Mouse (Mus musculus): ENCODE results near the gene Ralgds. TPM values are rescaled to one million over a fixed set of nuclear protein-coding genes. Genes with fewer than 3 reads are reported as not detected.

Ralgds gene
- polyA plus RNA-seq, 1 experiment: 24.2 TPM

DNA sequence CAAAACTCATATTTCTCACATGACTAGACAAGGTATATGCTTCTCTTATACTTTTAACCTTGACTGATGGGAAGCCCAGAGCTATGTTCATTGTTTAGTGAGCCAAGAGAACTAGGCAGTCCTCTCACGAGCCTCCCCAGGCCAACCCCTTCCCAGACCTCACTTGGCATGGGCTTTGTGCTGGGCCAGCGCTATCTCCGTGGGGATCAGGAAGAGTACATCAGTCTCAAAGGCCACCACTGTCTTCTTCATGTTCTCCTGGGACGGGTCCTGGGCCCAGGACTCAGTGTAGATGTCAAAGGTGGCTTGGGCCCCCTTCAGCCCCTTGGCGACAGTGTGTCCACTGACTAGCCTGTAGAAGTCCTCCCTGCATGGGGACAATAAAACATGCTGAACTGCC lies 44.5 kb downstream of the Ralgds start:
- no peak for TF ChIP-seq TCF12 (IDR thresholded peaks at IDR 0.05; ENCODE audit: insufficient read depth, poor library complexity, severe bottlenecking)
- TF ChIP-seq MAX (IDR thresholded peaks at IDR 0.05; ENCODE audit: low read depth): no peak
- no peak for TF ChIP-seq MYOD1 (IDR thresholded peaks at IDR 0.05; ENCODE audit: control insufficient read depth in 1 of 3, insufficient read length in 2 of 3, low read depth in 2 of 3)
- Histone ChIP-seq H3ac (ENCODE audit: control insufficient read depth, insufficient read length) (no peak overlapping the region), H3K36me3 (ENCODE audit: control insufficient read depth, insufficient read depth) (no peaks in the 10 kb centered on the region), H3K4me3 (no peak overlapping the region), H3K79me2 (ENCODE audit: control insufficient read depth, insufficient read depth) (no peaks in the 10 kb centered on the region), H3K4me2 (ENCODE audit: low read depth) (no peak overlapping the region), H3K27me3 (ENCODE audit: control insufficient read depth, insufficient read depth, insufficient read length) (peaks cover 35% of the 10 kb centered on the region)

DNA sequence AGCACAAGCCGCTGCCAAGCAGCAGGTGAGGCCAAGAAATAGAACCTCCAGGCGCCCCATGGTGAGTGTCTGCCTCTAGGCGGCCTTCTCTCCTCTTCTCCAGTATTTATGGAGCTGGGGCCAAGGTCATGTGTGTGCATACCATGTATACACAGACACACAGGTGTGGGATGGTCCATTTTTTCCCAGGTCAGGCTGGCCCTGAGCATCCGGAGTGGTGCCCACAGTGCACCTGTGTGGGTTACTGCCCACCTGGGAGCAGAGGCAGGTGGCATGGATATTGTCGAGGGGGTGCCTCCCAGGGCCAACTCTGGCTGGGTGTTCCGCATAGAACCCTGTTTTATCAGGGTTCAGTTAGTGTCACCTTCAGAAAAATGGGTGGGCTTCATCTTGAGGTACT lies 50.4 kb downstream of the Ralgds start, which contains the start of gene Cel:
Gene Cel (minus strand): TSS at position 101 of the 400 bp plus-strand sequence.
- H3K79me2 ChIP-seq (ENCODE audit: control insufficient read depth, insufficient read depth): no peaks in the 10 kb centered on the region
- peaks cover 4% of the 10 kb centered on the region for H3K36me3 ChIP-seq (ENCODE audit: control insufficient read depth, insufficient read depth)

DNA sequence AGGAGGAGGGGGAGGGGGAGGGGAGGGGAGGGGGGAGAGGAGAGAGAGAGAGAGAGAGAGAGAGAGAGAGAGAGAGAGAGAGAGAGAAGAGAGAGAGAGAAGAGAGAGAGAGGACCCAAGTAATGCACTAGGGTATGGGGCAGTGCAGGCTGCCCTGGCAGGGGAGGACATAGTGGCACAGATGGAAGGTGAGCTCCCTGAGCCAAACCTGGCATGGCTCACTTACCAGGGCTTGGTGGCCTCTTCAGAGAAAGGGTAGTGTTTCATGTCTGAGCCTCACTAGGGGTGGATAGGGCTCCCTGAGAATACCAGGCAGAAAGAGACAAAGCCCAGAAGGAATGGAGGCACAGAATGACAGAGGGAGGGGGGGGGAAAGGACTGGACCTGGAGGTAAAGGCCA lies 50.9 kb downstream of the Ralgds start:
- Histone ChIP-seq H3K79me2 (ENCODE audit: control insufficient read depth, insufficient read depth) (no peaks in the 10 kb centered on the region), H3K36me3 (ENCODE audit: control insufficient read depth, insufficient read depth) (peaks cover 4% of the 10 kb centered on the region), H3K4me2 (ENCODE audit: low read depth) (no peak overlapping the region), H3K27me3 (ENCODE audit: control insufficient read depth, insufficient read depth, insufficient read length) (peaks cover 22% of the 10 kb centered on the region), H3ac (ENCODE audit: control insufficient read depth, insufficient read length) (no peak overlapping the region), H3K4me3 (no peak overlapping the region)
- TF ChIP-seq POLR2A (IDR thresholded peaks at IDR 0.05; ENCODE audit: insufficient read length, low read depth): no peak
- TF ChIP-seq MYOG (IDR thresholded peaks at IDR 0.05; ENCODE audit: control insufficient read depth in 1 of 3, insufficient read depth in 1 of 3, insufficient read length in 2 of 3, low read depth in 2 of 3): no peak
- no peak for TF ChIP-seq MYOD1 (IDR thresholded peaks at IDR 0.05; ENCODE audit: control insufficient read depth in 1 of 3, insufficient read length in 2 of 3, low read depth in 2 of 3)
- TF ChIP-seq MAX (IDR thresholded peaks at IDR 0.05; ENCODE audit: low read depth): no peak
- TF ChIP-seq REST (IDR thresholded peaks at IDR 0.05; ENCODE audit: insufficient read depth, insufficient read length): no peak
- no peak for TF ChIP-seq TCF12 (IDR thresholded peaks at IDR 0.05; ENCODE audit: insufficient read depth, poor library complexity, severe bottlenecking)

More for the DNA sequence above, 50.4 kb downstream of the Ralgds start, which contains the start of gene Cel:
- Histone ChIP-seq H3ac (ENCODE audit: control insufficient read depth, insufficient read length) (no peak within 1 kb of the TSS), H3K27me3 (ENCODE audit: control insufficient read depth, insufficient read depth, insufficient read length) (peaks cover 26% of the 10 kb centered on the region), H3K4me2 (ENCODE audit: low read depth) (no peak within 1 kb of the TSS), H3K4me3 (no peak within 1 kb of the TSS)
- no peak for TF ChIP-seq SRF (IDR thresholded peaks at IDR 0.05; ENCODE audit: control insufficient read depth, insufficient read length, low read depth)
- no peak for TF ChIP-seq POLR2AphosphoS2 (IDR thresholded peaks at IDR 0.05; ENCODE audit: insufficient read length, low read depth)
- no peak for TF ChIP-seq TCF12 (IDR thresholded peaks at IDR 0.05; ENCODE audit: insufficient read depth, poor library complexity, severe bottlenecking)
- no peak for TF ChIP-seq MAX (IDR thresholded peaks at IDR 0.05; ENCODE audit: low read depth)

DNA sequence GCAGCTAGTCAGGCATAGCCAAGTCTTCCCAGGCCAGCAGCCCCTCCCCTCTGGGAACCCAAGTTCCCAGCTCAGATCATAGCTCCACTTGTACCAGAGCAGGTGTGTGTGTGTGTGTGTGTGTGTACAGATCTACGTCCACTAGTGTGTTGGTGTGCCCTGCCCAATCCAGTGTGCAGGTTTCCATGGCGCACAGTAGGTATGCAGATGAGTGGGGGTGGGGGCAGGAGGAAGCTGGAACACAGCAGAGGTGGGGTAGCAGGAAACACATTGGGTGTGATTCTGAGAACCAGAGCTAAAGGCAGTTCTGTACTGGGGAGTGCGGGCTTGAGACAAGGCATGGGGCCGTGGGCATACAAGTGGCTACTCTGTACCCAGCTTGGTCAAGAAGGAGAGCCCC lies 51.5 kb downstream of the Ralgds start:
- Histone ChIP-seq H3K4me2 (ENCODE audit: low read depth) (no peak overlapping the region), H3K27me3 (ENCODE audit: control insufficient read depth, insufficient read depth, insufficient read length) (peaks cover 16% of the 10 kb centered on the region)

DNA sequence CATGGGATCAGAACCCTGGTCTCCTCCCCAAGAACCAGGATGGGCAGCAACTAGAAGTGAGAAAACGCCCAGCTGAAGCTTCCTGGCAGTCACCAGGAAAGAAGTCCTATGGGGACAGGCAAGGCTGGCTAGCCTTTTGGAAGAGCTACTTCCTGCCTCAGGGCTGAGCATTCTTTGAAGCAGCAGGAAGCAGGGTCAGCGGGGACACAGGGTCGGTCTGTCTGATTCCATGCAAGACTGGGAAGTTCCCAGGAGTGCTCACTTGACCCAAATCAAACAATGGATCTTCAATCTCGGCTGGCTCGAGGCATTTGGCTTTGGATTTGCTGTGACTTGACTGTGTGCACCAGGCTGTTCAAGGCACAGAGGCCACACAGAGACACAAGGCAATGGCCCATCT lies 53.6 kb downstream of the Ralgds start:
- Histone ChIP-seq H3ac (ENCODE audit: control insufficient read depth, insufficient read length) (no peak overlapping the region), H3K36me3 (ENCODE audit: control insufficient read depth, insufficient read depth) (peaks cover 4% of the 10 kb centered on the region), H3K27me3 (ENCODE audit: control insufficient read depth, insufficient read depth, insufficient read length) (peaks cover 2% of the 10 kb centered on the region), H3K79me2 (ENCODE audit: control insufficient read depth, insufficient read depth) (no peaks in the 10 kb centered on the region), H3K4me3 (no peak overlapping the region), H3K4me2 (ENCODE audit: low read depth) (no peak overlapping the region)
- TF ChIP-seq MYOG (IDR thresholded peaks at IDR 0.05; ENCODE audit: control insufficient read depth in 1 of 3, insufficient read depth in 1 of 3, insufficient read length in 2 of 3, low read depth in 2 of 3) (no peak), TCF3 (IDR thresholded peaks at IDR 0.05; ENCODE audit: insufficient read length, low read depth) (no peak), TCF12 (IDR thresholded peaks at IDR 0.05; ENCODE audit: insufficient read depth, poor library complexity, severe bottlenecking) (no peak), MYOD1 (IDR thresholded peaks at IDR 0.05; ENCODE audit: control insufficient read depth in 1 of 3, insufficient read length in 2 of 3, low read depth in 2 of 3) (no peak), CEBPB (IDR thresholded peaks at IDR 0.05; ENCODE audit: insufficient read depth, poor library complexity, severe bottlenecking) (no peak), MAX (IDR thresholded peaks at IDR 0.05; ENCODE audit: low read depth) (no peak), E2F4 (IDR thresholded peaks at IDR 0.05; ENCODE audit: insufficient read depth) (no peak)

More for the DNA sequence above, 51.5 kb downstream of the Ralgds start:
- Histone ChIP-seq H3K79me2 (ENCODE audit: control insufficient read depth, insufficient read depth) (no peaks in the 10 kb centered on the region), H3ac (ENCODE audit: control insufficient read depth, insufficient read length) (no peak overlapping the region), H3K36me3 (ENCODE audit: control insufficient read depth, insufficient read depth) (peaks cover 4% of the 10 kb centered on the region), H3K4me3 (no peak overlapping the region)
- TF ChIP-seq POLR2AphosphoS2 (IDR thresholded peaks at IDR 0.05; ENCODE audit: insufficient read length, low read depth) (peak; percentile 25), MAX (IDR thresholded peaks at IDR 0.05; ENCODE audit: low read depth) (no peak)

DNA sequence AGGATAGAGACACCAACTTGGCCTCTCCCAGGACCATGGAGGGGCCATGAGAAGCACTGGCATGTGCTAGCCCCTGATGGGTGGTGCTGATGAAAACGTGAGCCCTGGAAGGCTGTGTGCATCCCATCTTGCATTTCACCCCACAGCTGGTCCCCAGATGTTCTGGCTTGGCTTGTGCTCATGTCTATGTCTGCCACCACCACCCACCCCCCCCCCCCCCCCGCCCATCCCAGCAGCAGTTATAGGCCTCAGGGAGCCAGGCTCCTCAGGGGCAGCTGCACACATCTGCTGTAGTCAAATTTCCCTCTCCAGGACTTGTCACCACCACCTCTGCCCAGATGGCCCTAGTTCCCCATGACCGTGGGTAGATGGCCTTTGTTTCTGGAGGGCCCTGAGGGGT lies 57.0 kb downstream of the Ralgds start:
- Histone ChIP-seq H3K36me3 (ENCODE audit: control insufficient read depth, insufficient read depth) (peaks cover 4% of the 10 kb centered on the region), H3ac (ENCODE audit: control insufficient read depth, insufficient read length) (no peak overlapping the region)
- TF ChIP-seq MYOG (IDR thresholded peaks at IDR 0.05; ENCODE audit: control insufficient read depth in 1 of 3, insufficient read depth in 1 of 3, insufficient read length in 2 of 3, low read depth in 2 of 3) (no peak), E2F4 (IDR thresholded peaks at IDR 0.05; ENCODE audit: insufficient read depth) (no peak), REST (IDR thresholded peaks at IDR 0.05; ENCODE audit: insufficient read depth, insufficient read length) (no peak), CEBPB (IDR thresholded peaks at IDR 0.05; ENCODE audit: insufficient read depth, poor library complexity, severe bottlenecking) (no peak), MYOD1 (IDR thresholded peaks at IDR 0.05; ENCODE audit: control insufficient read depth in 1 of 3, insufficient read length in 2 of 3, low read depth in 2 of 3) (no peak), POLR2A (IDR thresholded peaks at IDR 0.05; ENCODE audit: insufficient read length, low read depth) (no peak), USF1 (IDR thresholded peaks at IDR 0.05; ENCODE audit: low read depth) (no peak), TCF3 (IDR thresholded peaks at IDR 0.05; ENCODE audit: insufficient read length, low read depth) (no peak), MAX (IDR thresholded peaks at IDR 0.05; ENCODE audit: low read depth) (no peak), POLR2AphosphoS2 (IDR thresholded peaks at IDR 0.05; ENCODE audit: insufficient read length, low read depth) (no peak), TCF12 (IDR thresholded peaks at IDR 0.05; ENCODE audit: insufficient read depth, poor library complexity, severe bottlenecking) (no peak)

More for the DNA sequence above, 57.0 kb downstream of the Ralgds start:
- Histone ChIP-seq H3K79me2 (ENCODE audit: control insufficient read depth, insufficient read depth) (no peaks in the 10 kb centered on the region), H3K4me2 (ENCODE audit: low read depth) (no peak overlapping the region), H3K4me3 (no peak overlapping the region), H3K27me3 (ENCODE audit: control insufficient read depth, insufficient read depth, insufficient read length) (no peaks in the 10 kb centered on the region)

All from myocyte (in vitro differentiated cells).